Mouse (Mus musculus) cerebellum, adult 2 months (tissue): ENCODE data around the gene Serpinb2.

Experiments used
- CTCF ChIP-seq: fragments of 200-500 bp; IDR thresholded peaks from 2 replicates; pipeline ENCODE4 v1.5.1; 2011; ENCODE audit warnings: low read depth, mild to moderate bottlenecking, control low read depth, low read length, moderate library complexity, borderline replicate concordance; ENCODE audit not compliant: insufficient read depth
- POLR2A ChIP-seq: fragments of 200-500 bp; IDR thresholded peaks from 2 replicates; pipeline ENCODE4 v1.6.1; 2011; ENCODE audit warnings: low read length, control low read depth, borderline replicate concordance; ENCODE audit not compliant: insufficient read depth

GRCm38 (mm10) chr1:107537435-107537834 lies 26.2 kb downstream of the Serpinb2 start:
- TF ChIP-seq CTCF (no peak), POLR2A (no peak)
